Mouse (Mus musculus) gastrocnemius, adult 8-10 months (tissue): ENCODE measurements around the gene Trip4. TPM values are rescaled to one million over a fixed set of nuclear protein-coding genes. Genes with fewer than 3 reads are reported as not detected.

Experiments used
- DNase-seq, 2 experiments: peaks; one replicate each; pipeline ENCODE4 v3.0.0; 2022; ENCODE audit warnings: low spot score in 2 of 2
- total RNA-seq, 4 experiments: library from RNA; stranded (reverse); gene quantifications; 2 replicates each; pipeline ENCODE4 v1.2.4; 2022

Gene Trip4
- total RNA-seq, 4 experiments from 2014 or later, result 13.6 to 15.6 (median 14.4) TPM

DNA sequence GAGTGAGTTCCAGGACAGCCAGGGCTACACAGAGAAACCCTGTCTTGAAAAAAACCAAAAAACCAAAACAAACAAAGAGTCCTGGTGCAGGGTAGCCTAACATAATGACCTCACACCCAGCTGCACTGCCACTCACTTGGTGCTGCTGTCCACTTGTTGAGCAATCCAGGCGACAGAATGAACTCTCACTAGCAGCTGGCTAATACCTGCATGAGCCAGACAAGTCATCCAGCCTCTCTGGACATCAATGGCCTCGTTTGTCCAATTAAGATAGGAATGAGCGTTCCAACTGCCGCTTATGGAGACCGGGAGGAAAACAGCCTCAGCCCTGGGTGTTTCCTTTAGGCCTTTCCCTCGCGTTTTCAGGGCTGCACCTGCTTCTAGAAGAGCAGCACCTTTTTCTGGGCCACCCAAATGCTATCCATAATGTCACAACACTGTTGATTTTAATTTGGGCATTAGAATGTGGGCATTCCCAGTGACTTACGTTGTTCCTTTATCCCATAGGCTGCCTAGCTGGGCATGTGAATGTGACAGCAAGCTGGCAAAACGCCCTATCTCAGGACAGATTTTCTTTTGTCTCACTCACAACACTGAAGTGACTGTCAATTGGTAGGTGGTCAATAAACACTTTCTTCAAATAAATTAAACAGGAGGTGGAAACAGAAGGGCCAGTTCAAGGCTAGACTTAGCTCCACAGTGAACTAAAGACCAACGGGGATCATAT lies 73.8 kb downstream of the Trip4 start:
- no peak for DNase-seq

DNA sequence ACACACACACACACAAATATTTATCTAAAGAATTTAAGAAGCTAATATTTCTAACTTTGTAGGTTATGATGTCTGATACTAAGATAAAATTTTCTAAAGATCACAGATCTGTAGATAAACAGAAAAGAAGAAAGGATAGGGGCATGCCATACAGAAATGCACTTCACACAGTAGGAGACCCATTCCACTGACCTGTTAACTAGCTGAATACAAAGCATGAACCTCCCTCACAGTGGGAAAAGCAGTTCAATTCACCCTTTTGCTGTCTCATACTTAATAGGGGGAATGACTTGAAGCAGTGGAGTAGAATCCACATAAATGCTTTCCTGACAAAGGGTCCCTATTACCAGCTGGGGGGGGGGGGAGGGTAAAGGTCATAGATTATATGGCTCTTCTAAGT lies 75.0 kb downstream of the Trip4 start:
- DNase-seq, result no peak

DNA sequence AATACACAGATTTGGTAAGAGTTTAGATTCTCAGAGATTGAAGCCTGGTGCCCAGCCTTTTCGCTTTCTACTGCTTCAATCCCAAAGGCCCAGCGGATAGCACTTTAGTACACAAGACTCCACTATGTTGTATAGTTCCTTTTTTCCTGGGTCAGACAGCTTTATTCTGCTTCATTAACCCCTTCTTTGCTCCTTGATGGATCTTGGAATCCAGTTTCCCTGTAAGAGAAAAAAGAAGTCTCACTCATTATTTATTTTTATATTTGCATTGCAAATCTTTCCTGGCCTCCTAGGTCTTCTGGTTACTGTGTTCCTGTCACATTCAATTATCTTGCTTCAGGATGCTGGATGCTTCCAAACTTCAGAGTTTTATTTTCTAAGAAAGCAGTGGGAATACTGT lies 75.4 kb downstream of the Trip4 start:
- no peak for DNase-seq

- no peak for DNase-seq
Observed at GRCm38 (mm10) chr9:65832041-65832440, 76.6 kb downstream of the Trip4 start.

DNA sequence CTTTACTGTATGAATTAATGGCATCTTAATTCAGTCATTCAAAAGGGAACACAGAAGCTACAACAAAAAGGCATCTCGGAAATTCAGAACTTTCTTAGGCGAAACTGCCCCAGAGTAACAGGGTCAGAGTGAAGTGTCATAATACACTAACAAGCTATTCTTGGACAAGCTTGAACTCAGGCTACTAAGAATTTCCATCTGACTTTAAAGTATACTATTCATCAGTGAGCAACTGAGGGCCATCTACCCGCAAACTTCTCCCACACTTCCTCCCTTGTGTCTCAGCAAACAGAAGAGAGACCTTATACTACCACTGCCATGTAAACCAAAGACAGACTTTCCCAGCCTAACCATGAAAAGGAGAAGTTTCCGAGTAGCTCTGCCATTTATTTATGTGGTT lies 77.4 kb downstream of the Trip4 start:
- DNase-seq, result no peak

DNA sequence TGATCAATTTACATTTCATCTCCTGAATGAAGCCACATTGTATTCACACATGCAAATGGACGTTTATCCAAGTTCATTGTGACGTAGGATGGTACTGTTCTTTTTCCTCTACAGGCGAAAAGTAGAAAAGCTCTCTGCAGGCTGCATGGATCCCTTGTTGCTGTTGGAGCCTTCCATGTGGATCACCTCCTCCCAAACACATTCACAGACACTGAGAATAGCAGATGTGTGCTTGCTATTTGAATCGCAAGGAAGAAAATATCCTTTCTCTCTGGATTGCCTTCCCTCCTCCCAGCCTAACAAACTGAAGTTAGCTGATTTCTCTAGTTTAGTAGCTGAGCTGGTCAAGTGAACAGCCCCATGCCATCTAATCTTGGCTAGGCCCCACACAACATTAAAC lies 78.3 kb downstream of the Trip4 start:
- DNase-seq, result no peak

GRCm38 (mm10) chr9:65829410-65829809 lies 79.2 kb downstream of the Trip4 start:
- peak in 1 of 2 experiments; percentile 24 for DNase-seq

DNA sequence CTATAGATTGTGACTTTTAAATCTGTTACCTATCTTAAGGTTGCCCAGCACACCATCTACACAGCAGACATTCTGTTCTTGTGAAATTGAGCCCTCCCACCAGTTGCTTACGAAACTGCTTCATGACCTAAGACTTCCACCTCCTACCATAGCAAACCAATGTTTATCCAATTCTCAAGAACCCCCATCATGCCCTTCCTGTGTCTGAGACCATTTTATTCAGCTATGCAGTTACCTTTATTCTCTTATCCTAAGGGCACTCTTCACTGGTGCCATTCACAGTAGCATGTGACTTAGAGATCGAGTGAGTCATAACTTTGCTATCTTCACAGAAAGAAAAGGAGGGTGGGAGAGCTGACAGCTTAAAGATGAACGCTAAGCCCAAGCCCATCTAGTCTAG lies 80.1 kb downstream of the Trip4 start:
- no peak for DNase-seq

GRCm38 (mm10) chr9:65828016-65828403 lies 80.6 kb downstream of the Trip4 start:
- no peak for DNase-seq

- peak; percentile 84 to 86 for DNase-seq
Observed at GRCm38 (mm10) chr9:65827344-65828015, 81.1 kb downstream of the Trip4 start, which contains the start of gene Zfp609. Zfp609 (minus strand) TSS chr9:65827564.

- DNase-seq, result peak; percentile 8 to 16
Observed at GRCm38 (mm10) chr9:65826588-65827343, 81.8 kb downstream of the Trip4 start.

GRCm38 (mm10) chr9:65826226-65826587 lies 82.4 kb downstream of the Trip4 start:
- DNase-seq, result no peak

- DNase-seq, result no peak
Observed at GRCm38 (mm10) chr9:65823716-65824462, 84.7 kb downstream of the Trip4 start.

GRCm38 (mm10) chr9:65822011-65822410 lies 86.6 kb downstream of the Trip4 start:
- DNase-seq, result no peak

GRCm38 (mm10) chr9:65820301-65820700 lies 88.3 kb downstream of the Trip4 start:
- DNase-seq, result no peak

GRCm38 (mm10) chr9:65818402-65818801 lies 90.2 kb downstream of the Trip4 start:
- DNase-seq, result no peak

DNA sequence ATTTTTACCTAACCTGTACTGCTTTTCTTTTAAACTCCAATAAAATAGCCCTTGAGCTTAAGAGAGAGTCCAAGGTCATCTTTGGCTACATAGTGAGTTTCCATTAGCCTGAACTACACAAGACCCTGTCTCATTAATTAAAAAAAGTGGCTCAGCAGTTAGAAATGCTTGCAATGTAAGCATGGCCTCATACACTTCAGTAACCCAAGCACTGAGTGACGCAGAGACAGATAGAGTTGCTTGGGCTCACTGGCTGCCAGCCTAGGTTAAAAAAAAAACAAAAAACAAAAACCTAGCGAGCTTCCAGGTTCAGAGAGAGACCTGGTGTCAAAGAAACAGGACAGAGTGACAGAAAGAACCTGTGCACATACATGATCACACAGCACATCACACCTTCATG lies 95.8 kb downstream of the Trip4 start:
- DNase-seq, result no peak

DNA sequence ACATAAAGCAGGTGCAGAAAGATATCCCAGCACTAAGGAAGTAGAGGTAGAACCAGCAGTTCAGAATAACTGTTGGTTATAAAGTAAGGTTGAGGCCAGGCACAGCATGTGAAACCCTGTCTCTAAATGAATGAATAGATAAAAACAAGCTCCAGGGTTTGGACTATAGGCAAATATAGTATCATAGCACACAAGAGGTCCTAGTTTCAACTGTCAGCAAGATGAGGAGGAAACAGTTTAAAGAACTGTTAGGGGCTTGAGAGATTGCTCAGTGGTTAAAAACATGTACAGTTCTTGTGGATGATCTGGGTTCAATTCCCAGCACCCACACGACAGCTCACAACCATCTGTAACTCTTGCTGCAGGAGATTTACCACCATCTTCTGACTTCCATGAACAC lies 96.8 kb downstream of the Trip4 start:
- no peak for DNase-seq

- no peak for DNase-seq
Observed at GRCm38 (mm10) chr9:65807818-65808217, 100.8 kb downstream of the Trip4 start.

GRCm38 (mm10) chr9:65807251-65807650 lies 101.3 kb downstream of the Trip4 start:
- no peak for DNase-seq

GRCm38 (mm10) chr9:65799770-65800169 lies 108.8 kb downstream of the Trip4 start:
- no peak for DNase-seq

GRCm38 (mm10) chr9:65795651-65796050 lies 112.9 kb downstream of the Trip4 start:
- no peak for DNase-seq
